Mouse (Mus musculus) gastrocnemius, postnatal 4 days (tissue): ENCODE measurements at regions not wholly inside any gene's neighbourhood (a gene's known extent, or its start where the extent isn't known, plus 50 kb on each side); places are given as distances from the start of the nearest gene placed in this dataset.
A peak's percentile ranks its signal among the peaks of the same experiment; 100 is the strongest.

Experiments used
- DNase-seq, 2 experiments: peaks; one replicate each; pipeline ENCODE4 v3.0.0; 2021 to 2022; ENCODE audit warnings: low spot score in 2 of 2, mixed read lengths in 2 of 2

GRCm38 (mm10) chr12:9258221-9258620 lies 228.4 kb downstream of the Ttc32 start:
- no peak for DNase-seq

DNA sequence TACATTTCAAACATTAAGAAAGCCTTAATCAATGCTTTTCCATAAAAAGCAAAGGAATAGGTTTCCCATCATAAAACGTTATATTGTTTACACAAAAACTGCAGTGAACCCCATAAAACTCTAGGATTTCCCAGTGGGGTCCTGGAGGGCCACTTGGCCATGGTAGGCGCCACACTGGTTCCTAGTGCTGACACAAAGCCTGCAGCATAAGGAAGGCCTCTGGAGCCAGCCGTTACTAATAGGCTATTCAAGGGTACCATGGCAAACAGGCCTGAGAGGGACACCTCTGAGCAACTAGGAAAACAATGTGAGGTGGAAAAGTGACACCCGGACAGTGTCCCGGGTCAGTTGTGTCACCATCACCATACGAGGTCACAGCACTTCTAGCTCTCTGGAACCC lies 231.9 kb downstream of the Ttc32 start:
- no peak for DNase-seq

- DNase-seq, result no peak
These were observed 236.4 kb downstream of the Ttc32 start for GRCm38 (mm10) chr12:9266221-9266620.

DNA sequence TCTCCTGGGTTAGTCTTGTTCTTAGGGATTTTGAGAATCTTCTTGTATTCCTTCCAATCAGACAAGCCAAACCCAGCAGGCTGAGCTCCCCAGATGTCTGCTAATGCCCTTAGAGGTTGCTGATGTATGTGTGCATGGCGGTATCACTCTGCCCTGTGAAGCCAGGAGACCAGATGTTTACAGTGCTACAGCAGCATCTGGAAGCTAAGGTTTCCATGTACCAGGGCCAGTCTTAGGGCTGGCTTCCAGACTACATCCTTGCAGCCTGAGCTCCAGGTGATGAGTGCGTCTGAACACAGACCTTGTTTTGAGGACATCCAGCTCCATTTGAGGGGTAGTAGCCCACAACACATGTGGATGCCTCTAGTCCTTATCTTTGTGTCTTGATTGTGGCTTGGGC lies 241.7 kb downstream of the Ttc32 start:
- DNase-seq, result no peak

GRCm38 (mm10) chr12:9274181-9274580 lies 244.4 kb downstream of the Ttc32 start:
- DNase-seq, result no peak

DNA sequence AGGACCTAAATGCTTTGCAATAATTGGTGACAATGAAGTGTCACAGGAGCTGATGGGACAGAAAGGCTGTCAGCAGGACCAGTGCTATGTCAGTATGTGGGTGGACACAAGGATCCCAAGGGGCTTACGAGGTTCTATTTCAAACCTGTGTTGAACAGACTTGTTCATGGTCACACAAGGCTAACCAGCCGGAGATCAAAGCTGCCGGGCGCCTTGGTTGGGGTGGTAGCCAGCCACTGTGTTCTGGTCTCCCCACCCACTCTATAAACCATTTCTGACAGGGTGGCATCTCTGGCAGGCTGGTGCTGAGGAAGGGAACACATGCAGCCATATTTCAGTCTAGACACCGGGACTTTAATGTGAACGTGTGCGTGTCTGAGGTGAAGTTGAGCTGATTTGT lies 245.9 kb downstream of the Ttc32 start:
- DNase-seq, result no peak

DNA sequence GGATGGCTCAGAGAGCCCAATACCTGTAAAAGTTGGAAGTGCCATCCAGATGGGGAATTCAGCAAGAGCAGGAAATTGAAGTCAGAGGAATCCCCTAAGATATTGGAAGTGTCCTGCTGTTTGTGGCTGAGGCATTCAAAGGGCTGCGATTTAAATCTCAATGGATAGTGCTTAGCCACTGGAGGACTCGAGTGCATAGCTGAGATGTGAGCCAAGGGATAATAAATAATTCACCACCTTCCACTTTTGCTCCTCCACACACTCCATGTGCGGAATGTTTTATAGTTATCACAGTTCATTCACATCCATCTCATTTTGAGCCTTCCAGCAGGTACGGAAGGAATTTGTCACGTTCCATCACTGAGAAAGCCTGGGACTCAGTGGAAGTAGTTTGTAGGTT lies 248.9 kb downstream of the Ttc32 start:
- DNase-seq, result no peak

GRCm38 (mm10) chr12:9279893-9280605 lies 250.3 kb downstream of the Ttc32 start:
- no peak for DNase-seq

- DNase-seq, result no peak
These were observed 257.5 kb downstream of the Ttc32 start for GRCm38 (mm10) chr12:9287271-9287670.

- no peak for DNase-seq
These were observed 262.9 kb downstream of the Ttc32 start for GRCm38 (mm10) chr12:9292656-9293055.

DNA sequence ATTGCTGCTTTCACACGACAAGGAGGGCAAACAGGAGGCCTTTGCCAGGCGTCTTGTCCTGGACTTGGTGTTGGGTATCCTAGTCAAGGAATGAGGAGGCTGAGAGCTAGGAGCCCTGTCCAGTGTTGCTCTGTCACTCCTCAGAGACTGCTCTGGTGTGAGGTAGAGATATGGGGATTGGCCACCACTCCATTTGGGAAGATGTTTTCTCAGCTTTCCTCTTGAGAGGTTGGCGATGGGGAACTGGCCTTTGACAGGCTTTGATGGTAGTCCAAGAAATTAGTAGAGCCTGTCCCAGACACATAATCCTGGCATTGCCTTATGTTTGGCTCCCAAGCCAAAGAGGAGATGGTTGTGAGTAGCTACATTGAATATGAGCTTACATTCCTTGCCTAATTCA lies 265.4 kb downstream of the Ttc32 start:
- DNase-seq, result no peak

DNA sequence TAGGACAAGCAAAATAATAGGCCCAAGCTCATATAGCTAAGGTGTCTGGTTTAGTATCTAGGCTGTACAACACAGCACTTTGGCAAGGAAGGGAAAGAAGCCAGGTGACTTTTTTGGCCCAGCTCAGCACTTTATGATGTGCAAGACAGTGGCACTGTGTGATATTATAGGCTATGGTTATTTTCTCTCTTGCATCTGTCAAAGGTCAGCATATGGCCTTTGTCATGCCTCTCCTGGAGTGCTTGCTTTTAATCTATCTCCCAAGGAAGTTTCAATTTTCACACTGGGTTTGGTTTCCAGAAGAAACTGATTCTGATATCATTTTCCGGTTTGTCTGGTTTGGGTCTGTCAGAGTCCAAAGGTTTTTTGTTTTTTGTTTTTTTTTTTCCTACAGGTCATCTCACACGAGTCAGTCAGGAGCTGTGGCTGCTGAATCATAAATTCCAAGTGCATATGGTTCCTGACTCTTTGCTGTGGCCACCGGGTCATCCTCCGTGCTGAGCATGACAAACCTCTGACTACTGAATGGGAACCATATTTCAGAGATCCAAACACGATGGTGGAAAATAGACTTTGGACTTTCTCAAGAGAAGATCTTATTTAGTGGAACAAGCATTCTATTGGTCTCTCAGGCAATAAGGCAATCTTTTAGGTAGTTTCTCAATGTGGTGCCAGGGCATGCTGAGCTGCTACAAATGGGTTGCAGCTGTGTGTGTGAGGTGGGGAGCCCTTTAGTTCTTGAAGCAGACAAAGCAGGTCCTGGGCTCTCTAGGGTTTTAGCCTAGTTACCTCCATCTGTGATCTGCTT lies 269.3 kb downstream of the Ttc32 start:
- no peak for DNase-seq

- peak in 1 of 2 experiments; percentile 11 for DNase-seq
These were observed 265.8 kb upstream of the Osr1 start for GRCm38 (mm10) chr12:9304146-9304545.

- no peak for DNase-seq
These were observed 231.8 kb upstream of the Osr1 start for GRCm38 (mm10) chr12:9337891-9338672.

DNA sequence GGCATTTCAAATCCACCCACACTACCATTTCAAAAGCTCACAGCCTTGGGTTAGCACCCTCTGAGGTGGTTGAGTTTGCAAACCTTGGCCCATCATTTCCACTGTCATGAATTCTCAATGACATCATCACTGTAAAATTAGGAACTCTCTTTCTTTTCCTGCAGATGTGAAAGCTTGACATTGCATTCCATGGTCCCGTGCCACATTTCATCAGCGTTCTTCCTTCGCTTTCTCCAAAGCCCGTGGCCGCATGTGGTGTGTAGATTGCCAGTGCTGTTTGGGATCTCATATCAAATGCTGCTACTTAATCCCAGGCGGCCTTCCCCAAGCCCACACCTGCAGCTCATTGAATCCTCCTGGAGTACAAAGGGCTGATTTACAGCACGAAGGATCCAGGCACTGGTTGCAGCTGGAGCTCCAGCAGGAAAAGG lies 231.1 kb upstream of the Osr1 start:
- DNase-seq, result peak; percentile 21 to 59

DNA sequence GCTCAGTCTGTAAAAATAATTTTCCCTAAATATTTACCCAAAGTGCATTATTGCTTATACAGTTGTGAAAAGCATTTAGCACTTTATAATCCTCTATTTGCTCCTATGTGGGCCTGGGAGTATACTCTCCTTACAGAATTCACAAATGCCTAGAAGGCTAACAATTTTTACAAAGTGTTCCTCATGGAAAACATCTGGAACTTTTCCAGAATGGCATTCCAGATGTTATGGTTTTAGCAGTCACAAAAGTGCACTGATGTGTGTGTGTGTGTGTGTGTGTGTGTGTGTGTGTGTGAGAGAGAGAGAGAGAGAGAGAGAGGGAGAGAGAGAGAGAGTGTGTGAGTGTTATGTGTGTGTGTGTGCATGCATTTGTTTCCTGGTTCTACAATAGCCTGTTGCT lies 229.1 kb upstream of the Osr1 start:
- no peak for DNase-seq

DNA sequence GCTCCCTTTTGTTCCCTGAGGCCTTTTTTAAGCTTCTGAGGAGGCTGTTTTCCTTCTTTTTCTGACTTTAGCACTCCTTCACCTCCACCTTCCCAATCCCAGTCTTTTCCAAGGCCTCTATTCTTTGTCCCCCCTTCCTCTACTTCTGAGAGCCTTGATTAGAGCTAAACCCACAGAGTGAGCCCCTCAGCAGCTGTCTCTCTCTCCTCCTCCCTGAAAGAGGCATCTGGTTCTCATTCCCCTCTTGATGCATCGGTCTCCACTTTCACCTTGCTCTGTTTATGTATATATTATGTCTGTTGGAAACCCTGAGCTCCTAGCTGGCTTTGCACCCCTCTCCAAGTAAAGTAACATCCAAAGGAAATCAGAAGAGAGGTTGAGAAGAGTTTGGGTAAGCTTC lies 224.6 kb upstream of the Osr1 start:
- no peak for DNase-seq

GRCm38 (mm10) chr12:9355512-9355911 lies 214.4 kb upstream of the Osr1 start:
- no peak for DNase-seq

DNA sequence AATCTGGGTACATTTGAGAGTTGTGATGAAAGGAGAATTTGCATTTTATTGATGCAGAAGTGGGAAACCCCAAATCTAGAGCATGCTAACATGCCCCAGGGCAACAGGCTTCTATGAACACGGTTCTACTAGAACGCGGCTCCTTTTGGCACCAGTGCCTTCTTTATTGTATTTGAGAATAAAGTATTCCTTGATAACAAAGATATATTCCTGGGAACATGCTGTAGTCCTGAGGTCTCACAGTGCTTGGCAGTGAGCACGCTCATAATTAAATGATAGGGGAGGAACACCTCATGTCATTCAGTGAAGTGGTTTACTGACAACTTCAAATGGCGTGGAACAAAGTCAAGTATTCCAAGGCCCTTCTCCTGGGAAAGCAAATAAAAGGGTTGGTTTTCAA lies 212.1 kb upstream of the Osr1 start:
- DNase-seq, result no peak

DNA sequence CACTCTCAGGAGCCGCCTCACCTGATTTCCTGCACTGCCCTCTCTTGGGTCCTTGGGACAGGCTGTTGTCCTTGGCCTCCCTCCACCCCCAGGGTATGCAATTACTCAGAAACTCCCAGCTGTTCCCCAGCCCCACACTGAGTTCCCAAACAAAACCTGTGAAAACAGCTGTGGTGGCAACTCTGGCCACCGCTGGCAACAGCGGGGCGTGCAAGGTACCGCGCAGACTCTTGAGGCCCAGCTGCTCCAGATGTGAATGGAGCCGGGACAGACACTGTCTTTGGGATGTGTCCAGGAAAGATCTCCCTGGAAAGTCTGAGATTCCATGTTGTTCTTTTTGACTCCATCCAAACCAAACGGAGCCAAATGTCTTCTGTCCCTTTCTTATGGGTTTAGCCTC lies 211.0 kb upstream of the Osr1 start:
- peak in 1 of 2 experiments; percentile 15 for DNase-seq

DNA sequence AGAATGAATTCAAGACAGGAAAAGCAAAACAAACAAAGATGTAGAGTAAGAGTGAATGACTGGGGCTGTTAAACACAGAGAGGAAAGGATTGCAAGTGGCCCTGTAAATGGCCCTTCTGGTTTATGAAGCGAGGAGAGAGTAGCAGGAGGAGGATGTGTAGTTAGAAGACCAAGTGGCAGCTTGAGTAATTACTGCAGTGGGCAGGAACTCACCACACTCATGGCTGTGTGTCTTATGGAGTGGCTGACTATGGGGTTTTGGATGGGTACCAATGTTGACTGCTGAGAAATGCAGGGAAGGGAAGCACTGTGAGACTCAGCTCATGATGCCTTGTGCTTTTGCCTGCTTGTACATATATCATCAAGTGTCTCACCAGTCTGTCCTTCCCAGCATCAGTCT lies 204.0 kb upstream of the Osr1 start:
- DNase-seq, result no peak

DNA sequence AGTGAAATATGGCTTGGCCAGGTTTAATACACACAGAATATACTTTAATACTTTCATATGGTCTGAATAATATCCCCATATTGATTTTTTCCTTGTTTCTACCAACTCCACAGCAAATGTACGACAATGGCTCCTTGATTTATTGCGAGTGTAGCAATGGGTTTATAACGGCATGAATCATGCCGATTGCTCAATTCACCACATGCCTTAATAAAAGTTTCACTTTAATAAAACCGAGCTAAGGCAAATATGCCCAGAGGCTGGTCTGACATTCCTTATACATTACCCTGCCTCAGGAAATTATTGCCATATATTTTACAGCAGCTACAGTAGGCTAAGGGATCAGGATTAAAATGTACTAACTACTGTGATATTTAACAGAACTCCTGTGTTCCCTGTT lies 201.2 kb upstream of the Osr1 start:
- DNase-seq, result no peak
